Mouse (Mus musculus) testis, postnatal 14 days (tissue): ENCODE measurements around the gene Srrd.
"Not testable (repeated sequence)": the region's sequence is repeated elsewhere in the genome, so short reads cannot be mapped to it uniquely, and the experiment has no call there.

Experiments
- DNase-seq: peaks from one replicate; pipeline ENCODE4 v3.0.0; 2021; ENCODE audit warnings: low spot score

Gene Srrd

GRCm38 (mm10) chr5:112356322-112356721, 13.5 kb upstream of the Srrd start:
- no peak for DNase-seq

DNA sequence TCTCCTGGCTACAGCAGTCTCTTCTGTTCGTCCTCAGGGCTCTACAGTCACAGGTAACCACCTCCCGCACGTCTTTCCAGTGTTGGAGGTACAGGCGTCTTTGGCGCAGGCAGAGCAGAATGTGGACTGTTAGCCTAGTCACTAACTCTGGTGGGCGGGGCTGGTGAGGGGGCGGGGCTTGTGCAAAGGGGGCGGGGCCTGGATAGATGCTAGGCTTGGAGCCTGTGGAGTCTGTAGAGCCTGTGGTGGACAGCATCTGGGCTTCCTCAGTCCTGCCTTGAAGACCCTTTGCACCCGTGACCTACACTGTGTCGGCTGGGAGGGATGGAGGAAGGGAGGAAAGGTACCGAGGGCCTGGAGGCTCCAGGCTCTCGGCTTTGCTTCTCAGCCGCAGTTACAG, 13.1 kb upstream of the Srrd start, which contains the start of gene Gm6583:
TSS of gene Gm6583 (minus strand) at position 124 of the 400 bp plus-strand sequence.
- no peak for DNase-seq

- no peak for DNase-seq
Observed at GRCm38 (mm10) chr5:112355493-112355892, 12.7 kb upstream of the Srrd start.

DNA sequence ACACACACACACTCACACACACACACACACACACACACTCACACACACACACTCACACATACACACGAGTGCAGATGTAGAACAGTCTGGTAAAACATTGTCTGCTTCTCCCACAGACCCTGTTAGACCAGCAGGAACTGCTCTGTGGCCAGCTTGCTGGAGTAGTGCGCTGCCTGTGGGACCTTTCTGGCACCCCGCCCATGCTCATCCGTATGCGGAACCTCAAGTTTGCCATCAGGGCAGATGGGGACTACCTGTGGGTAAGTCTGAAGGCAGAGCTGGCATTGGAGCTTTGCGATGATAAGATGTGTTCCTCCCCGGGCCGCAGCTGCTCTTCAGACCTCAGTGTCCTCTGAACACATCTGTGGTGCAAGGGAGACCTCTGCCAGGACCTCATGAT, 6.3 kb upstream of the Srrd start:
- DNase-seq = no peak

GRCm38 (mm10) chr5:112346211-112346965, 3.5 kb upstream of the Srrd start:
- no peak for DNase-seq

GRCm38 (mm10) chr5:112344092-112344960, 1.5 kb upstream of the Srrd start:
- DNase-seq = no peak

DNA sequence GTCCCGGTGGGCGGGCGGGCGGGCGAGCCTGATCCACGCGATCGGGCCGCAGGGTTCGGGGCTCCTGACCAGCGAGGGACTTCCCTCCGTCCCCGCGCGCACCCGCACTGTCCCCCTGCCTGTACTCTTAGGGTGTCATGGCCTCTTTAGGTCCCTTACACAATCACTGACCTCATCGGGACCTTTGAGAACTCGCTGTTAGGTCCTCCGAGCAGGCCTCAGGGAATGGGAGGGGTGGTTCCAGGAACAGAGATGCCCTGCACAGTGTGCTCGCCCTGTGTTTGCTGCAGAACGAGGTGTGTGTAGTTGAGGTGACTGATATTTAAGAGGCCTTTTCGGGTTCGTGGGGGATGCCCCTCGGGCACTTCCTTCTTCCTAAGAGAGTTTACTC, 360 bp upstream of the Srrd start:
- no peak for DNase-seq

DNA sequence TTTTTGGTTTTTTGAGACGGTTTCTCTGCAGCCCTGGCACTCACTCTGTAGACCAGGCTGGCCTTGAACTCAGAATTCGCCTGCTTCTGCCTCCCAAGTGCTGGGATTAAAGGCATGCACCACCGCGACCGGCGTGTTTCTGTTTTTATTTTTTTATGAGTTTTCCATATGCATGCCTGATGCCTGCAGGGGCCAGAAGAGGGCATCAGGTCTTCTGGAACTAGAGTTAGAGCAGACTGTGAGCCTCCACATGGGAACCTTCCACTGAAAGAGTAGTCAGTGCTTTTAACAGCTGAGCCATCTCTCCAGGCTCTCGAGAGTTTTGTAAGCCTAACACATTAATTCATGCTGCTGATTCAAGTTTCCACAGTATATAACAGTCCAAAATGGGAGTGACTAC, 3.6 kb downstream of the Srrd start:
- DNase-seq = no peak

DNA sequence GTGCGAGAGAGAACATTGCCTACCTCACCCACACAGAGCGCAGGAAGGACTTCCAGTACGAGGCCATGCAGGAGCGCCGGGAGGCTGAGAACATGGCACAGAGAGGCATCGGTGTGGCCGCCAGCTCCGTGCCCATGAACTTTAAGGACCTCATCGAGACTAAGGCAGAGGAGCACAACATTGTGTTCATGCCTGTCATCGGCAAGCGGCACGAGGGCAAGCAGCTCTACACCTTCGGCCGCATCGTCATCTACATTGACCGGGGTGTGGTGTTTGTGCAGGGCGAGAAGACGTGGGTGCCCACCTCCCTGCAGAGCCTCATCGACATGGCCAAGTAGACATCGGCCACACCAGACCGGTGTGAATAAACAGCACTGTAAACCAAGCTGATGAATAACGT, 5.8 kb downstream of the Srrd start:
- DNase-seq = no peak

- DNase-seq = no peak
Observed at GRCm38 (mm10) chr5:112335473-112335872, 7.4 kb downstream of the Srrd start.

DNA sequence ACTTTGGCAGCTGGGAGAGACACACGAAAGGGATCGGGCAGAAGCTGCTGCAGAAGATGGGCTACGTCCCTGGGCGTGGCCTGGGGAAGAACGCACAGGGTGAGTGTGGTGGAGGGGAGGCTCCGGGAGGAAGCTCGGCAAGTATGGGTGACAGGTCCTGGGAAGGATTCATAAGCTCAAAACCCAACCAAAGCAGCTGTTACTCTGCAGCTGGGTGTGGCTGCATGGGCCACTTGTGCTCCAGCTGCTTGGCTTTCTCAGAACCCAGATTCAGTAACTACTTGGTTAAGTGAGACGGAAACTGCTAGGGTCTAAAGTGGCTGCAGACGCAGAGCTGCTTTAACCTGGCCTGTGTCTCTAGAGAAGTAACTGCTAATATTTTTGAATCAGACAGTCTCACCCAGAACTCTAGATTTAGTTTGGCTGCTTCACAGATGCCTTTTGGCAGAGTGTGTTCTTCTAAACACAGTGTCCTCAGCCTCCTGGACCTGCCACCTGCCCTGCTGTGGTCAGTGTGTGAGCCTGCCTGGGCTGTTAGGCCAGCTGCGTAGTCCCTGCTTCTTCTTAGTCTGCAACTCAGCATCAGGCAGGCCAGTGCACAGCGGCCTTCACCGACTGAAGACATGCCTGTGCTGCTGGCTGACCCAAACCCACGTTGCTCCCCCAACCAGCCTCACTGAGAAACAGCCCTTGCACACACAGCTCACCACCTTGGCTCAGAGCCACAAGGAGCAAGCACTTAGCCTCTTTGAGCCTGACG, 12.9 kb downstream of the Srrd start:
- DNase-seq = no peak

DNA sequence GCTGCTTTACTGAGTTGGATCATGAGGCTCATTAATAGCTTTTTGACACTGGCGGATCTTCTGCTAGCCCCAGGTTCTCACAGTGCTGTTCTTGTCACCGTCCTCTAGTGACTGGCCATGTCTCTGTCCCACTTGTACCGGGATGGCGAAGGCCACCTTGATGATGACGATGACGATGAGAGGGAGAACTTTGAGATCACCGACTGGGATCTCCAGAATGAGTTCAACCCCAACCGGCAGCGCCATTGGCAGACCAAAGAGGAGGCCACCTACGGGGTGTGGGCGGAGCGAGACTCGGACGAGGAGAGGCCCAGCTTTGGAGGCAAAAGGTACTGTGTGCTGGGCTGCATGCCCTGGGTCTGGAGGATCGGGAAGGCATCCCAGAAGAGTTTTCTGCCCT, 15.0 kb downstream of the Srrd start:
- DNase-seq = no peak

GRCm38 (mm10) chr5:112326446-112327009, 16.3 kb downstream of the Srrd start:
- DNase-seq = no peak

DNA sequence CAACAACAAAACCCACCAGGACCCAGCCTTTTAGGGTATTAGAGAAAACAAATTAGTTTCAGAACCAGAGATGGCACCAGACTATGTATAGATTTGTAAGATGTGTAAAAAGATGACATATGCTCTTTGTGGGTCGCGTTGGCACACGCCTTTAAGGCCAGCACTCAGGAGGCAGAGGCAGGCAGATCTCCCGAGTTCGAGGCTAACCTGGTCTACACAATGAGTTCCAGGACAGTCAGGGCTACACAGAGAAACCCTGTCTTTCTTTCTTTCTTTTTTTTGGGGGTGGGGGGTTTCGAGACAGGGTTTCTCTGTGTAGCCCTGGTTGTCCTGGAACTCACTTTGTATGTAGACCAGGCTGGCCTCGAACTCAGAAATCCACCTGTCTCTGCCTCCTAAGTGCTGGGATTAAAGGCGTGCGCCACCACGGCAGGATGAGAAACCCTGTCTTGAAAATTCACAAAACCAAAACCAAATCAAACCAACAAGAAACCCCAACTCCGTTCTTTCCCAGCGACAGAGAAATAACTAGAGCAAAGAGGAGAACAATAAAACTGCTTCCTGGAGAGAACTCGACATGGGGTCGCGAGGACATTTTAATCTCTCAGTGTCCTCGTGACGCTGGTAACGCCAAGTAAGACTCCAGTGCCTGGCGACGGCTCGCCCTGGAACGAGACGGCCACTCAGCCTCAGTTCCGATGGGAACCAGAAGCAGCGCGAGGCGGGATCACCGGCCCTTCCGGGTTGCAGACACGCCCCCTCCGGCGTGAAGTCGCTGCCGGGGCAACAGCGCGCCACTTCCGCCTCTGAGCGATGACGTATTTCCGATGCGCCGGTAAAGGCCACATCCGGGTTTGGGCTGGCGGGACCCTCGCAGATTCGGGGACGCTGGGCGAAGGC, 17.0 kb downstream of the Srrd start, which contains the start of gene Tfip11:
TSS of gene Tfip11 (plus strand) at position 813 of the 900 bp plus-strand sequence.
- DNase-seq = peak; percentile 95

DNA sequence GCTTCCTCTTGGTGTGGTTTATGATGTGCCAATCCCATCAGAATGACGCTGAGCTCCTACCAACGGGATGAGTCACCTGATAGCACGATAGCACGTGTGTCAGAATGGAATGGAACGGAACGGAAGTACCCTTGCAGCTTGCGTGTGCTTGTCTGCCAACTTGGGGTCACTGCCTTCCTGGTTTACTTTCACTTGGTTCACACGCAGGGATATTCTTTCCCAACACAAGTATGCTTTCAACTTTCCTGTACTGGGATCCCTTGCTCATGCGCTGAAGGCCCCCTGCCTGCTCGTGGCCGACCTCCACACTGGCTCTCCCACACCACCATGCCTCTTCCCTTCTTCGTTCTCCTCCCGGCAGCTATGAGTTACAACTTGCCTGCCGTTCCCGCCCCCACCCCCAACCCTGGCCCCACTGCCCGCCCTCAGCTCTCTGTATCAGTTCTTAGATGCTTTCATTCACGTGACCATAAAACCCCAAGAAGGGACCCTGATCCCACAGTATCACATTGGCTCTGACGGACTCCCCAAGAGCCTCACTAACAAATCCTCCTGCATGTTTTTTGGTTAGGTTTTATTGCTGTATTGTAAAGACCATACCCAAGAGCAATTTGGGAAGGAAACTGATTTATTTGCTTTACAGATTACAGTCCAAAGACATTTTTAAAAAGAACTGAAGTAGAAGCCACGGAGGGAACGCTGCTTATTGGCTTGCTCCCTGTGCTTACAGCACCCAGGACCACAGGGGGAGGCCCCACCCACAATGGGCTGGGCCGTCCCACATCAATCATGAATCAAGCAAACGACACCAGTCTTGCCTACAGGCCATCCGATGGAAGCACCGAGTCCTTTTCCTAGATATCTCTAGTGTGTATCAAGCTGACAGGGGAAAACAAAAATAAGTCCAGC, 17.9 kb downstream of the Srrd start:
- no peak for DNase-seq

- DNase-seq = no peak
Observed at GRCm38 (mm10) chr5:112323246-112323645, 19.6 kb downstream of the Srrd start.

DNA sequence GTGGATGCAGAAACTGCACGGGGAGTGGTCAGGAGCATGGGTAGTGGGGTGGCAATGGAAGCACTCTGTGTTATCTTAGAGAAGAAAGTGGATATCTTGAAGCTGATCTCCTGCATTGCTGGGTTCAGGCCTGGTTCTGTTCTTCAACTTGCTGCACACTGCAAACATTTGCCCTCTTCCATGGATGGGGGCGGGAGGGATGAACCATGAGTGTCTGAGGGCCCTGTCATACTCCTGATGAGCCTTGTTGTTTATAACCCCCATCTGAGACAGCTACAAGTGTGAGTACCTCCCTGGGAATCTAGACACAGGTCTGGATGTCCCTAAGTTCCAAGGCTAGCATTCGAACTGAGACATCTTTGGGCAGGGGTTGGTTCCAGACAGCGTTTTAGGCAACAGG, 21.5 kb downstream of the Srrd start:
- DNase-seq = no peak

DNA sequence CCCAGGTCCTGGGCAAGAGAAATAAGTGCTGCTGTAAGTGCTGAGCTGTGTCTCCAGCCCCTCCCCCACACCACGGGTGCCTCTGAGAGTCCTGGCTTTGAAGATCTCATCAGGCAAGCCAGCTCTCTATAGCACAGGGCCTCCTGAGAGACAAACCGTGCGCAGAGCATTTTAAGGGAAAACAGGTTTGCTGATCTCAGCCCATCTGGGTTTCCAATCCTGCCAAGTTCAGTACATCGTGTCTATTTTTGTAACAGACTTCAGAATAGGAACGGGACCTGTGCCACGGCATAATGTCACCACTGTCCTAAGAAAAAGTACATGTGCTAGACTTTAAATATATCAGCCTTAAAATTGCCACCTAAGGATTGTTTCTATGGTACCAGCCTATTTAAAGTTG, 21.9 kb downstream of the Srrd start:
- DNase-seq = no peak

GRCm38 (mm10) chr5:112320379-112320778, 22.5 kb downstream of the Srrd start:
- DNase-seq = no peak

DNA sequence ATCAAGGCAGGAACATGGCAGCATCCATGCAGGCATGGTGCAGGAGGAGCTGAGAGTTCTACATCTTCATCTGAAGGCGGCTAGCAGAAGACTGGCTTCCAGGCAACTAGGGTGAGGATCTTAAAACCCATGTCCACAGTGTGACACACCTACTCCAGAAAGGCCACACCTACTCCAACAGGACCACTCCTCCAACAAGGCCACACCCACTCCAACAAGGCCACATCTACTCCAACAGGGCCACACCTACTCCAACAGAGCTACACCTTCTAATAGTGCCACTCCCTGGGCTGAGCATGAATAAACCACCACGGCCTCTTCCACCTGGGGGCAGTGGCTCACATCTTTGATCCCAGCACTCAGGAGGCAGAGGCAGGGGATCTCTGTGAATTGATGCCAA, 23.5 kb downstream of the Srrd start:
- not testable (repeated sequence) for DNase-seq
